Mouse (Mus musculus) intestine, embryonic 15.5 days (tissue): ENCODE data around the gene Mctp2. TPM values are rescaled to one million over a fixed set of nuclear protein-coding genes. Genes with fewer than 3 reads are reported as not detected.

Experiments
- ATAC-seq: fragments of 200-750 bp; cut with Nextera tagmentation; 2 replicates; pipeline ENCODE4 v1.8.0; 2017; ENCODE audit warnings: moderate TSS enrichment, moderate library complexity
- H3K27ac ChIP-seq: fragments of 300-500 bp; sonication (generic); 2 replicates; pipeline ENCODE4 v1.5.1; 2015; ENCODE audit warnings: mild to moderate bottlenecking, inconsistent platforms
- H3K27me3 ChIP-seq: fragments of 300-500 bp; sonication (generic); replicated peaks from 2 replicates; pipeline ENCODE4 v1.6.1; 2015; ENCODE audit warnings: inconsistent platforms
- H3K36me3 ChIP-seq: fragments of 300-500 bp; sonication (generic); 2 replicates; pipeline ENCODE4 v1.6.1; 2015; ENCODE audit warnings: inconsistent platforms
- H3K4me1 ChIP-seq: fragments of 300-500 bp; sonication (generic); replicated peaks from 2 replicates; pipeline ENCODE4 v1.6.1; 2015; ENCODE audit warnings: inconsistent platforms
- H3K4me2 ChIP-seq: fragments of 300-500 bp; sonication (generic); replicated peaks from 2 replicates; pipeline ENCODE4 v1.6.1; 2015; ENCODE audit warnings: mild to moderate bottlenecking, inconsistent platforms
- H3K4me3 ChIP-seq: fragments of 300-500 bp; sonication (generic); replicated peaks from 2 replicates; pipeline ENCODE4 v1.5.1; 2015; ENCODE audit warnings: inconsistent platforms
- H3K9ac ChIP-seq: fragments of 300-500 bp; sonication (generic); 2 replicates; pipeline ENCODE4 v1.6.1; 2015; ENCODE audit warnings: inconsistent platforms
- H3K9me3 ChIP-seq: fragments of 300-500 bp; sonication (generic); 2 replicates; pipeline ENCODE4 v1.6.1; 2016; ENCODE audit warnings: inconsistent platforms
- WGBS: fragments of 180-500 bp; shearing (Covaris S2); methylation state at CpG from one replicate; pipeline ENCODE4 v1.1.7; 2015; 5-methylcytosine and 5-hydroxymethylcytosine counted together
- polyA plus RNA-seq: library from polyadenylated mRNA; unstranded; fragments of >200 nt; fragmentation: Nextera tagmentation; extraction: Ambion mirVana; gene quantifications from 2 replicates; pipeline ENCODE4 v1.2.1, GENCODE M21; 2015

Gene Mctp2
- polyA plus RNA-seq, 1 experiment from 2014 or later, result 2.2 TPM

DNA sequence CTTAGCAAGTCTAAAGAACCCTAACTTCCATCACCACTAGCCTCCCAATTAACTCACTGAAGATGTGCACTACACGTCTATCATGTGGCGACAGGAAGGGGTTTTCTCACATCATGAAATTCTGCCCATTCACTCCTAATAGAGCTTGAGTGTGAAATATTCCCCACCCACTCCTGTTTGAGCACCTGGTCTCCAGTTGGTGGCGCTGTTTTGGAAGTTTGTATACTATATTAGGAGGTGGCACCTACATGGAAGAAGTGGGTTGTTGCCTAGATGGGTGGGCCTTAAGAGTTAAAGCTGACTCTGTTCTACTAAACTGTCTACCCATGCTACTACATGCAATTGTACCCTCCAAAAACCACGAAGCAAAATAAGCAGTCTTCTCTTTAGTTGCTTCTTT is 4.7 kb downstream of the Mctp2 start:
- 68% methylated on average over 4 of the region's 4 CpGs for WGBS

GRCm38 (mm10) chr7:72299726-72300125 is 6.7 kb downstream of the Mctp2 start:
- no peak overlapping the region for H3K9ac ChIP-seq
- no peak overlapping the region for H3K27ac ChIP-seq
- no peaks in the 10 kb centered on the region for H3K36me3 ChIP-seq
- H3K27me3 ChIP-seq, result no peaks in the 10 kb centered on the region
- no peaks in the 10 kb centered on the region for H3K9me3 ChIP-seq
- no peak overlapping the region for H3K4me3 ChIP-seq
- no peak for ATAC-seq
- no peak overlapping the region for H3K4me2 ChIP-seq
- 86% methylated on average over 6 of the region's 6 CpGs for WGBS
- H3K4me1 ChIP-seq, result no peaks in the 10 kb centered on the region

More for the DNA sequence above, 4.7 kb downstream of the Mctp2 start:
- Histone ChIP-seq H3K9ac (no peak overlapping the region), H3K36me3 (no peaks in the 10 kb centered on the region), H3K27me3 (no peaks in the 10 kb centered on the region), H3K4me1 (no peaks in the 10 kb centered on the region), H3K4me2 (no peak overlapping the region), H3K4me3 (no peak overlapping the region), H3K9me3 (no peaks in the 10 kb centered on the region), H3K27ac (no peak overlapping the region)
- no peak for ATAC-seq

GRCm38 (mm10) chr7:72297013-72297412 is 9.4 kb downstream of the Mctp2 start:
- 89% methylated on average over 5 of the region's 5 CpGs for WGBS
- Histone ChIP-seq H3K9me3 (no peaks in the 10 kb centered on the region), H3K27me3 (no peaks in the 10 kb centered on the region), H3K36me3 (no peaks in the 10 kb centered on the region), H3K27ac (no peak overlapping the region), H3K4me2 (no peak overlapping the region), H3K4me1 (no peaks in the 10 kb centered on the region), H3K4me3 (no peak overlapping the region), H3K9ac (no peak overlapping the region)
- ATAC-seq, result no peak

- Histone ChIP-seq H3K4me3 (no peak overlapping the region), H3K9ac (no peak overlapping the region), H3K9me3 (no peaks in the 10 kb centered on the region), H3K27me3 (no peaks in the 10 kb centered on the region), H3K36me3 (no peaks in the 10 kb centered on the region), H3K4me2 (no peak overlapping the region), H3K4me1 (no peaks in the 10 kb centered on the region), H3K27ac (no peak overlapping the region)
- no peak for ATAC-seq
- 74% methylated on average over 2 of the region's 2 CpGs for WGBS
These were observed 10.2 kb downstream of the Mctp2 start for GRCm38 (mm10) chr7:72296171-72296570.

- no peak overlapping the region for H3K4me2 ChIP-seq
- H3K4me3 ChIP-seq, result no peak overlapping the region
- no peak overlapping the region for H3K27ac ChIP-seq
- 60% methylated on average over 2 of the region's 2 CpGs for WGBS
- no peaks in the 10 kb centered on the region for H3K4me1 ChIP-seq
- H3K9ac ChIP-seq, result no peak overlapping the region
- no peaks in the 10 kb centered on the region for H3K27me3 ChIP-seq
- no peak for ATAC-seq
- H3K36me3 ChIP-seq, result no peaks in the 10 kb centered on the region
- no peaks in the 10 kb centered on the region for H3K9me3 ChIP-seq
These were observed 11.5 kb downstream of the Mctp2 start for GRCm38 (mm10) chr7:72294886-72295285.

GRCm38 (mm10) chr7:72293784-72294538 is 12.4 kb downstream of the Mctp2 start:
- Histone ChIP-seq H3K27me3 (no peaks in the 10 kb centered on the region), H3K4me1 (no peaks in the 10 kb centered on the region), H3K9me3 (no peaks in the 10 kb centered on the region), H3K36me3 (no peaks in the 10 kb centered on the region), H3K4me2 (no peak overlapping the region), H3K9ac (no peak overlapping the region), H3K4me3 (no peak overlapping the region), H3K27ac (no peak overlapping the region)
- ATAC-seq, result no peak
- WGBS, result 67% methylated on average over 4 of the region's 4 CpGs

GRCm38 (mm10) chr7:72292232-72292913 is 14.0 kb downstream of the Mctp2 start:
- no peak overlapping the region for H3K4me3 ChIP-seq
- no peak overlapping the region for H3K27ac ChIP-seq
- no peaks in the 10 kb centered on the region for H3K36me3 ChIP-seq
- H3K9ac ChIP-seq, result no peak overlapping the region
- peak; percentile 94 for ATAC-seq
- H3K9me3 ChIP-seq, result no peaks in the 10 kb centered on the region
- H3K4me2 ChIP-seq, result no peak overlapping the region
- H3K4me1 ChIP-seq, result no peaks in the 10 kb centered on the region
- no peaks in the 10 kb centered on the region for H3K27me3 ChIP-seq
- 73% methylated on average over 8 of the region's 8 CpGs for WGBS

GRCm38 (mm10) chr7:72280721-72281120 is 25.7 kb downstream of the Mctp2 start:
- no peak overlapping the region for H3K9ac ChIP-seq
- H3K27ac ChIP-seq, result no peak overlapping the region
- no peaks in the 10 kb centered on the region for H3K36me3 ChIP-seq
- H3K9me3 ChIP-seq, result no peaks in the 10 kb centered on the region
- H3K4me1 ChIP-seq, result no peaks in the 10 kb centered on the region
- no peaks in the 10 kb centered on the region for H3K27me3 ChIP-seq
- H3K4me3 ChIP-seq, result no peak overlapping the region
- no peak overlapping the region for H3K4me2 ChIP-seq
- WGBS, result 61% methylated on average over 3 of the region's 3 CpGs
- ATAC-seq, result no peak

GRCm38 (mm10) chr7:72278412-72278811 is 28.0 kb downstream of the Mctp2 start:
- Histone ChIP-seq H3K27me3 (no peaks in the 10 kb centered on the region), H3K9ac (no peak overlapping the region), H3K27ac (no peak overlapping the region), H3K9me3 (no peaks in the 10 kb centered on the region), H3K4me3 (no peak overlapping the region), H3K36me3 (no peaks in the 10 kb centered on the region), H3K4me1 (no peaks in the 10 kb centered on the region), H3K4me2 (no peak overlapping the region)
- ATAC-seq, result no peak
- WGBS, result 85% methylated on average over 2 of the region's 2 CpGs

DNA sequence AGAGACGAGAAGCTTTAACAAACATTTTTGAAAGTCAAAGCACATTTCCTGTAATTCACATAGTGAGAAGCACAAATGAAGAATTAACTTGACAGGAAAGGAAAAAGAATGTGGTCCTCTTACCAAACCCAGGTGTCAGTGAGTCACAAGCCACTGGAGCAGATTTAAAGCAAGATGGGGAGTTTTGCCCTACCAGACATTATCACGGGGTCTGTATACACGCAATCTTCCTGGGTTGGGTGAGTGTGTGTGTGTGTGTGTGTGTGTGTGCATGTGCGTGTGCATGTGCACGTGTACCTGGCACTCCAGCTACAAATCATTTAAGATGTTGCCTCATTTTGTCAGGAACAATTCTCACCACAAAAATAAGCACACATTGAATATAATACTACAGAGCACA is 30.9 kb downstream of the Mctp2 start:
- Histone ChIP-seq H3K36me3 (no peaks in the 10 kb centered on the region), H3K9me3 (no peaks in the 10 kb centered on the region), H3K9ac (no peak overlapping the region), H3K4me2 (no peak overlapping the region), H3K27me3 (no peaks in the 10 kb centered on the region), H3K27ac (no peak overlapping the region), H3K4me1 (no peaks in the 10 kb centered on the region), H3K4me3 (no peak overlapping the region)
- ATAC-seq, result no peak
- whole genome bisulfite sequencing, result 80% methylated on average over 5 of the region's 5 CpGs

DNA sequence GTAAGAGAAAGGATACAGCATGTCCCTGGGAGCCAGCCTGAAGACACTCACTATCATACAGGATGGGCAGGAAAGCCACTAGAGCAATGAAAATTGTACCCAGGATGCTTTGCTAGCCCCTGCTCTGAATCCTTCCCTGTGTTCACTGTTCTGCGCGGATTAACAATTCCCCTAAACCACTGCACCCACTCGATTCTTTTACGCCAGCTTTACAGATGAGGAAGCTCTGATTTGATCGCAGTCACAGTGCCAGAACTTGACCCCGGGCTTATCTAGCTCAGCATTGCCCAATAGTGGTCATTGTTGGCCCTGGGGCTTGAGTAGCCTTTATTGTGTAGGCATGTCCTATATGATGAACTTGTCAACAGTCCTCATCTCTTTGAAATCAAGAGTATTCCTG is 34.9 kb downstream of the Mctp2 start:
- Histone ChIP-seq H3K4me1 (no peaks in the 10 kb centered on the region), H3K4me3 (no peak overlapping the region), H3K27ac (no peak overlapping the region), H3K36me3 (no peaks in the 10 kb centered on the region), H3K9me3 (no peaks in the 10 kb centered on the region), H3K9ac (no peak overlapping the region), H3K27me3 (no peaks in the 10 kb centered on the region), H3K4me2 (no peak overlapping the region)
- no peak for ATAC-seq
- WGBS, result 91% methylated on average over 6 of the region's 6 CpGs

DNA sequence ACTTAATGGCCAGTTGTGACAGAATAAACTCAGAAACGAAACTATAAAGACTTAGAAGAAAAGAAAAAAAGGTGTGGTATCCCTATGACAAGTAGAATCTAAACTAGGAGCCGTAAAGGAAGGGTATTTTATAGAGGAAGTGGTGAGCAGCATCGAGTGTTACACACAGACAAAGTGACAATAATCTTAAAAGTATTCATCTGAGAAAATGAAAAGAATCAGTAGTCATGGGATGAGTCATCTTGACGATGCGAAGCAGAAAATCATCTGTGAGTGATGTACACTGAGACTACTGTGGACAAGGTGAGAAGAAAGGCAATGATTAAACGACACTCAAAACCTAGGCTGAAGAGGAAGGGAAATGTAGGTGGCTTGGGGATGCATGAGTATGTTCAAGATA is 36.4 kb downstream of the Mctp2 start:
- no peak overlapping the region for H3K27ac ChIP-seq

More for the DNA sequence above, 36.4 kb downstream of the Mctp2 start:
- no peak for ATAC-seq
- Histone ChIP-seq H3K27me3 (no peaks in the 10 kb centered on the region), H3K4me2 (no peak overlapping the region), H3K36me3 (no peaks in the 10 kb centered on the region), H3K9ac (no peak overlapping the region), H3K9me3 (no peaks in the 10 kb centered on the region), H3K4me3 (no peak overlapping the region), H3K4me1 (no peaks in the 10 kb centered on the region)
- WGBS, result 77% methylated on average over 6 of the region's 6 CpGs
